Mouse (Mus musculus) midbrain, embryonic 11.5 days (tissue): ENCODE data around the gene Zmym4. TPM values are rescaled to one million over a fixed set of nuclear protein-coding genes. Genes with fewer than 3 reads are reported as not detected.
"Not testable (repeated sequence)": the region's sequence is repeated elsewhere in the genome, so short reads cannot be mapped to it uniquely, and the experiment has no call there.

ENCODE experiments used
- ATAC-seq: fragments of 200-750 bp; cut with Nextera tagmentation; 2 replicates; pipeline ENCODE4 v1.8.0; 2017; ENCODE audit warnings: moderate TSS enrichment, moderate library complexity; ENCODE audit not compliant: low FRiP score
- DNase-seq: peaks from one replicate; pipeline ENCODE4 v3.0.0; 2015; ENCODE audit warnings: low spot score; ENCODE audit errors: missing footprints
- H3K27ac ChIP-seq: fragments of 300-500 bp; sonication (generic); 2 replicates; pipeline ENCODE4 v1.5.1; 2014; ENCODE audit warnings: low read depth, low read length
- H3K27me3 ChIP-seq: fragments of 300-500 bp; sonication (generic); 2 replicates; pipeline ENCODE4 v1.6.1; 2014; ENCODE audit warnings: mild to moderate bottlenecking, low read length, moderate library complexity, mixed read lengths; ENCODE audit not compliant: control insufficient read depth, insufficient read depth
- H3K36me3 ChIP-seq: fragments of 300-500 bp; sonication (generic); 2 replicates; pipeline ENCODE4 v1.6.1; 2014; ENCODE audit warnings: mild to moderate bottlenecking, low read length, moderate library complexity, mixed read lengths; ENCODE audit not compliant: control insufficient read depth, insufficient read depth
- H3K4me1 ChIP-seq: fragments of 300-500 bp; sonication (generic); 2 replicates; pipeline ENCODE4 v1.6.1; 2014; ENCODE audit warnings: low read length; ENCODE audit not compliant: control insufficient read depth, insufficient read depth
- H3K4me2 ChIP-seq: fragments of 300-500 bp; sonication (generic); 2 replicates; pipeline ENCODE4 v1.6.1; 2014; ENCODE audit warnings: mild to moderate bottlenecking, moderate library complexity
- H3K4me3 ChIP-seq: fragments of 300-500 bp; sonication (generic); 2 replicates; pipeline ENCODE4 v1.5.1; 2014; ENCODE audit warnings: low read depth, low read length
- H3K9ac ChIP-seq: fragments of 300-500 bp; sonication (generic); 2 replicates; pipeline ENCODE4 v1.6.1; 2014; ENCODE audit warnings: low read length
- H3K9me3 ChIP-seq: fragments of 300-500 bp; sonication (generic); 2 replicates; pipeline ENCODE4 v1.6.1; 2016; ENCODE audit warnings: low read length; ENCODE audit not compliant: control insufficient read depth
- WGBS: fragments of 180-500 bp; shearing (Covaris S2); extraction: QIAGEN DNeasy Blood & Tissue Kit; methylation state at CpG from one replicate; pipeline ENCODE4 v1.1.7; 2014; 5-methylcytosine and 5-hydroxymethylcytosine counted together
- polyA plus RNA-seq: library from polyadenylated mRNA; unstranded; fragments of >200 nt; fragmentation: Nextera tagmentation; extraction: Ambion mirVana; gene quantifications from 2 replicates; pipeline ENCODE4 v1.2.1, GENCODE M21; 2014

The Zmym4 gene
- polyA plus RNA-seq: 29.8 and 31.6 TPM in 2 replicates

GRCm38 (mm10) chr4:126967864-126968821 lies at the start of gene Zmym4:
TSS of gene Zmym4 (minus strand) at chr4:126968135.
- H3K27ac ChIP-seq: peak within 1 kb of the TSS; percentile 98
- H3K27me3 ChIP-seq: no peaks in the 10 kb centered on the region
- H3K9ac ChIP-seq: peak within 1 kb of the TSS; percentile 99
- H3K4me3 ChIP-seq: peak within 1 kb of the TSS; percentile 99
- DNase-seq (peak; percentile 99), ATAC-seq (peak; percentile 99)
- no peaks in the 10 kb centered on the region for H3K36me3 ChIP-seq
- peaks cover 4% of the 10 kb centered on the region; the same call in 1 of the 2 replicates for H3K4me1 ChIP-seq
- peak within 1 kb of the TSS; percentile 64 for H3K4me2 ChIP-seq
- no peaks in the 10 kb centered on the region for H3K9me3 ChIP-seq
- WGBS: 8% methylated on average over 39 of the region's 54 CpGs

GRCm38 (mm10) chr4:127016366-127016765 lies 48.4 kb upstream of the Zmym4 start:
- H3K27ac ChIP-seq: no peak overlapping the region
- no peak for ATAC-seq
- 81% methylated on average over 4 of the region's 4 CpGs for WGBS

GRCm38 (mm10) chr4:127015294-127015993 lies 47.5 kb upstream of the Zmym4 start:
- H3K4me2 ChIP-seq: peak overlapping the region; percentile 24; the same call in 1 of the 2 replicates
- H3K4me3 ChIP-seq, H3K27ac ChIP-seq: not testable (repeated sequence)

More at GRCm38 (mm10) chr4:127016366-127016765, 48.4 kb upstream of the Zmym4 start:
- H3K9me3 ChIP-seq: no peaks in the 10 kb centered on the region
- H3K36me3 ChIP-seq: no peaks in the 10 kb centered on the region
- H3K9ac ChIP-seq: no peak overlapping the region
- no peak for DNase-seq
- H3K4me2 ChIP-seq: no peak overlapping the region
- no peaks in the 10 kb centered on the region for H3K27me3 ChIP-seq
- H3K4me1 ChIP-seq: no peaks in the 10 kb centered on the region
- H3K4me3 ChIP-seq: no peak overlapping the region

GRCm38 (mm10) chr4:127005113-127005936 lies 37.4 kb upstream of the Zmym4 start:
- H3K9ac ChIP-seq: peak overlapping the region; percentile 58
- ATAC-seq: peak; percentile 76
- WGBS: 15% methylated on average over 25 of the region's 25 CpGs
- peak overlapping the region; percentile 22 for H3K4me3 ChIP-seq
- H3K4me1 ChIP-seq: peaks cover 10% of the 10 kb centered on the region
- no peaks in the 10 kb centered on the region for H3K9me3 ChIP-seq
- peak; percentile 96 for DNase-seq
- H3K4me2 ChIP-seq: peak overlapping the region; percentile 45
- H3K27me3 ChIP-seq: no peaks in the 10 kb centered on the region
- no peak overlapping the region for H3K27ac ChIP-seq
- no peaks in the 10 kb centered on the region for H3K36me3 ChIP-seq

More at GRCm38 (mm10) chr4:127015294-127015993, 47.5 kb upstream of the Zmym4 start:
- H3K9me3 ChIP-seq, H3K9ac ChIP-seq, H3K27me3 ChIP-seq, H3K36me3 ChIP-seq, H3K4me1 ChIP-seq: not testable (repeated sequence)
- ATAC-seq: peak; percentile 87
- DNase-seq: peak; percentile 98
- 12% methylated on average over 14 of the region's 26 CpGs for WGBS

- no peaks in the 10 kb centered on the region for H3K36me3 ChIP-seq
- no peak overlapping the region for H3K4me3 ChIP-seq
- H3K27me3 ChIP-seq: no peaks in the 10 kb centered on the region
- H3K27ac ChIP-seq: no peak overlapping the region
- no peaks in the 10 kb centered on the region for H3K9me3 ChIP-seq
- peaks cover 10% of the 10 kb centered on the region for H3K4me1 ChIP-seq
- no peak overlapping the region; the same call in 1 of the 2 replicates for H3K9ac ChIP-seq
- DNase-seq: no peak
- no peak for ATAC-seq
- 87% methylated on average over 3 of the region's 3 CpGs for WGBS
- H3K4me2 ChIP-seq: no peak overlapping the region
Measured at GRCm38 (mm10) chr4:127004384-127004783, 36.4 kb upstream of the Zmym4 start.

- no peak overlapping the region for H3K9ac ChIP-seq
- no peak overlapping the region for H3K4me3 ChIP-seq
- ATAC-seq (no peak), DNase-seq (no peak)
- H3K36me3 ChIP-seq: no peaks in the 10 kb centered on the region
- H3K4me1 ChIP-seq: peaks cover 7% of the 10 kb centered on the region
- no peak overlapping the region for H3K27ac ChIP-seq
- WGBS: 33% methylated on average over 8 of the region's 8 CpGs
- H3K9me3 ChIP-seq: no peaks in the 10 kb centered on the region
- H3K27me3 ChIP-seq: no peaks in the 10 kb centered on the region
- H3K4me2 ChIP-seq: no peak overlapping the region
Measured at GRCm38 (mm10) chr4:127000601-127001105, 32.7 kb upstream of the Zmym4 start.

- not testable (repeated sequence) for H3K9ac ChIP-seq, ATAC-seq, H3K27ac ChIP-seq, H3K4me2 ChIP-seq, H3K9me3 ChIP-seq, H3K4me3 ChIP-seq, H3K36me3 ChIP-seq, DNase-seq, H3K4me1 ChIP-seq, H3K27me3 ChIP-seq
- WGBS: 98% methylated on average over 16 of the region's 16 CpGs
Measured at GRCm38 (mm10) chr4:126999372-126999771, 31.4 kb upstream of the Zmym4 start.

GRCm38 (mm10) chr4:126992356-126992755 lies 24.4 kb upstream of the Zmym4 start:
- no peaks in the 10 kb centered on the region for H3K4me1 ChIP-seq
- no peak overlapping the region for H3K27ac ChIP-seq
- H3K4me2 ChIP-seq: no peak overlapping the region
- H3K9me3 ChIP-seq: no peaks in the 10 kb centered on the region
- no peak for DNase-seq
- WGBS: 67% methylated on average over 5 of the region's 5 CpGs
- H3K9ac ChIP-seq: no peak overlapping the region
- H3K36me3 ChIP-seq: no peaks in the 10 kb centered on the region
- no peaks in the 10 kb centered on the region for H3K27me3 ChIP-seq
- no peak overlapping the region for H3K4me3 ChIP-seq
- ATAC-seq: no peak
